Mouse (Mus musculus): ENCODE data around the gene Slc38a3. TPM values are rescaled to one million over a fixed set of nuclear protein-coding genes. Genes with fewer than 3 reads are reported as not detected.

Slc38a3 gene
- polyA plus RNA-seq, 2 experiments from 2014 or later, result not detected

GRCm38 (mm10) chr9:107695441-107696105 is 26.2 kb upstream of the Slc38a3 start:
- ATAC-seq, result no peak

DNA sequence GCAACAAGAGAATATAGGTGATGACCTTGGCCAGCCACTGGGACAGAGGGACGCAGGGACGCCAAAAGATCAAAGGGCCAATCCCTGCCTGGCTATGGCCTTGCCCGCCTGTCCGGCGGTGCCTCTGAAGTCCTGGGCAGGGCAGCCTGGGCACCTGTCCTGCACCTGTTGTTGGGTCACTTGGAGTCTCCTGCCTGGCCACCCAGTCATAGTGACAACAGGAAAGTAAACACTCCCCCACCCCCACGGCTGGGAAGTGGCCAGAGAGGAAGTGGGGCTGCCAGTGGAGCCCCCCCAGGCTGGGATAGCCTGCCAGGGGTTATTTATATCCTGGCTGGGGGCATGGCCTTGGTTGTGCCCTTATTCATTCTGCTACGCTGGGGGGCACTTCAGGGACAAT is 25.3 kb upstream of the Slc38a3 start:
- ATAC-seq, result no peak

- no peak for ATAC-seq
These were observed 24.2 kb upstream of the Slc38a3 start for GRCm38 (mm10) chr9:107693433-107693987.

GRCm38 (mm10) chr9:107692785-107693184 is 23.5 kb upstream of the Slc38a3 start:
- no peak for ATAC-seq

GRCm38 (mm10) chr9:107690391-107690790 is 21.1 kb upstream of the Slc38a3 start:
- no peak for ATAC-seq

GRCm38 (mm10) chr9:107688939-107689338 is 19.6 kb upstream of the Slc38a3 start:
- no peak for ATAC-seq

DNA sequence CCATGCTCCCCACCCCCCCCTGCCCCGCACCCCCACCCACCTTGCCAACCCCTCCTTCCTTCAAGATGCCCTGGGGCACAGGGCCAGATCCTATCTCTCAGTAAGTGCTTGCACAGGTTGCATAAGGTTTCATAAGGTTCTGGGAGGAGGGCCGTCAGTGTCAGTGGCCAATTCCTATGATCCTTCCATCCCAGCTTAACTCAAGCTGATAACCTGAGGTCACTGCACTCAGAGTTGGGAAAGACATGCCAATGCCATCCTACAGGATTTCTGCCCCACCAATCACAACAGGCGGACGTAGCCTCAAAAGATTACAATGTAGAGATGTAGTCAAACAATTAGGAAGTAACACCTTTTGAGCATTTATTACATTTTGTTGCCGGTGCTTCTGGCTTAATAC is 19.1 kb upstream of the Slc38a3 start:
- no peak for ATAC-seq

GRCm38 (mm10) chr9:107685231-107685981 is 16.1 kb upstream of the Slc38a3 start:
- no peak for ATAC-seq

DNA sequence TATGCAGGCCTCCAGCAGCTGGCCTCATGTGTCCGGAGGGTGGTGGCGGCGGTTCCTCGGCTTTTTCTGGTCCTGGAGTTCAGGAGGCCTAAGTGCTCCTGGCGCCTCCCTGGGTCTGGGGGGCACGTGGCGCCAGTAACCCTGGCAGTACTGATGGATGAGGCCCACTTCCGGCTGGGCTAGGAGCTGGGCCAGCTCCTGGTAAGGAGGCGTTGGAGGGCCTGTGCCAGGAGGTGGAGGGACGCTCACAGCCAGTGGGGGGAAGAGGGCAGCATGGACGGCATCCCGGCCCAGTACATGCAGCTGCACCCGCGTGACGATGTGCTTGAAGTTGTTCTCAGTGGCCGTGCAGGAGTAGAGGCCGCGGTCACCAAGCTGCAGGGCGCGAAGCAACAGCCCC is 13.1 kb upstream of the Slc38a3 start:
- ATAC-seq, result no peak

- ATAC-seq, result no peak
These were observed 10.2 kb upstream of the Slc38a3 start, which contains the start of gene Gnat1 for GRCm38 (mm10) chr9:107679501-107679900. Gene Gnat1 (minus strand): TSS chr9:107679712.

DNA sequence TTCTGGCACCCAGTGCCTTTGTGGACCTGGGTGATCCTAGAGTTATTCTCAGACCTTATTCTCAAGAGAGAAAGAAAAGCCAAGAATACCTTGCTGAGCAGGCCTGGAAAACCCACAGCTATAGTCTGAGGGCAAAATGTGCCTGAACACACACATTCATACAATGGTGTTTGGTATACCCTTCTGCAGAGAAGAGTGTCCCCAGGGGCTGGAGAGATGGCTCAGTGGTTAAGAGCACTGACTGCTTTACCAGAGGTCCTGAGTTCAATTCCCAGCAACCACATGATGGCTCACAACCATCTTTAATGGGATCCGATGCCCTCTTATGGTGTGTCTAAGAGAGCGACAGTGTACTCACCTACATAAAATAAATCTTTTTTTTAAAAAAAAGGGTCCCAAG is 9.5 kb upstream of the Slc38a3 start:
- no peak for ATAC-seq

- peak; percentile 44 for ATAC-seq
These were observed 8.6 kb upstream of the Slc38a3 start for GRCm38 (mm10) chr9:107677819-107678526.

DNA sequence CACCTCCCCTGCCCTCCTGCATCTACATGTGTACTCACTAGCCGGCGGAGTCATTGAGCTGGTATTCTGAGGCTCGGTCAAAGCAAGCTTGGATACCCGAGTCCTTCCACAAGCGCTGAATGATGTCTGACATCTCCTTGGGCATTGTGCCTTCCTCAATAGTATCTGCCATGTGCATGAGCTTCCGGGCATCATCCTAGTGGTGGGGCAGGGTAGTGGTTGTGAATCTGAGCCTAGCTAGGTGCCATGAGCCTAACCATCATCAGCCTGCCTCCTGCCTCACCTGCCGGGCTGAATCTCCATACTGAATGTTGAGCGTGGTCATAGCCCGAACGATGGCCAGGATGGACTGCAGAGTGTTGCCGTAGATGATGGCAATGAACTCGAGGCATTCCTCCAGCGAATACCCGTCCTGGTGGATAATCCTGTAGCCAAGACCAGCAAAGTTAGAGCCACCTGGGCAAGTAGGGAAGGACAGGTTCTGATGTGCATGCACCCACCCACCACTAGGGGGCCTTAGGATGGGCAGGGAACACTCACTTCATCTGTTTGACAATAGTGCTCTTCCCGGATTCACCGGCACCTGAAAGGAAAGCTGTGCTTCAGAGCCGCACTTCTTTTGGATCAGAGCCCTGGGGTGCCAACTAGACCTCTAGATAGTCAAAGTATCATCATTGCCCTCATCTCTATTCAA is 7.9 kb upstream of the Slc38a3 start:
- ATAC-seq, result no peak

GRCm38 (mm10) chr9:107676302-107676701 is 7.0 kb upstream of the Slc38a3 start:
- ATAC-seq, result no peak

GRCm38 (mm10) chr9:107675671-107676301 is 6.5 kb upstream of the Slc38a3 start:
- ATAC-seq, result peak; percentile 57

DNA sequence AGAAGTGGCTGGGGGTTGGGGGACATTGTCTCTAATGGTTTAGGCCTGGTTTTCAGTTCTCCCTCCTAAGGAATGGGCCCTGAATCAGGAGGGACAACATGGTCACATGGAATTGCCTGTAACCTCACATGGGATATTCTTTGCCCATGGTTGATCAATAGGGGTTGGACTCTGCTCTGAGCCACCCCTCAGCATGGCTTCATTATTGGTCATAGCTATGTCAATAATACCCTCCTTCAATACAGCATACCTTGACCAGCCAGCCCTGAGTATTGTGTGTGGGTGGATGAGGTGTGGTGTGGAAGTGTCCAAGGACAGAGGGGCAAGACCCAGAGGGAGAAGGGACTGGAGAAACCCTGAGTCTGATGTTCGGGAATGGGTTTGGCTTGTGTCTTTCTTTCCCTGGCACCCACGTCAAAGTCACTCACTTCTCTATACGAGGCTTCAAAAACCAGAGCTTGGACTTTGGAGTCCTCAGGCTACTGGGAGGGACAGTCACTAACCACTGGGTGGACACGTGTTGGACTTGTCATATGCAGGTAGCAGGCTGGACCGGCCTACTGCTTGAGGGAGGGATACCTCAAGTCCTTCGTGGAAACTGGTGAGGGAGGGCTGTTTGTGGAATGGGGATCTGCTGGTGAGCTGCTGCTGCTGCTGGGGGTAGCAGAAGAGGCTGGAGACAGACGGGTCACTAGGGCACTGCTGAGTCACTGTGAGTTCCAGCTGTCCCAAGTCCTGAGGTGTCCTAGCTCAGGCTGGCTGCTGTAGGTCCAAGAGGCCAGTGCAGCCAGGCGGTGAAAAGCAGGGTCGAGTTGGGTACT is 5.5 kb upstream of the Slc38a3 start:
- ATAC-seq, result no peak

- no peak for ATAC-seq
These were observed 929 bp upstream of the Slc38a3 start for GRCm38 (mm10) chr9:107670259-107670658.

DNA sequence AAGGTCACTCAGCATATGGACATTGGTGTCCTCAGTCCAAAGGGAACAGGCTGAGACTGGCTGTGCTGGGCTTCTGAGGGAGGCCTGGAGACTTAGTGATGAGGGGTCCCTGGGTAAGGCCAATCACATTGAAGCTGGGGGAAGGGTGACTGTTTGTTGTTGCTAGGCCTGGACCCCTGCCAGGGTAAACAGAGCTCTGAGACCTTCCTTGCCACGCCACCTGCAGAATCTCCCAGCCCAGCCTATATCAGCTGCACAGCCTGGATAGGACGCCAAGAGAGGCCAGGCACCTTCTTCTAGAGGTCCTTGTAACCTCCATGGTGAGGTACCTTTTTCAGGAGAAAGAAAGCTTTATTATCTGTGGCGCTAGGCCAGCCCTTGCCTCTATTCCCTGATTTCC is 414 bp downstream of the Slc38a3 start:
- no peak for ATAC-seq

DNA sequence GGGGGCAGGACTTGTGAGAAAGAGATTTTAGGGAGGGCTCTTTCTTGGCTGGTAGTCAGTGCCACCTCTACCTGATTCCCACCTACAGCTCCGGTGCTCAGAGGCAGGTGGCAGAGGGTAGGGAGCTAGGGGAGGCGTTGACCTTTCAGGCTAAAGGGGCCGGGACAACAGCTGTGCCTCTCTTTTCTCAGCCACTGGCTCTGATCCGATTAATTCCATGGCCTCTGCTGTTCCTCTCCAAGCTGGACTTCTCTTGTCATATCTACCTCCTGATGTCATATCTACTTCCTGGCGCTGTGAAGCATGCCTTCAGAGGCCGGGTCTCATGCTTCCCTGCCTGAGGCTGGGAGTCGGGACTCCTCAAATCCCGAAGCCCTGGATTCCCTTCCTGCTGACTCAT is 1.3 kb downstream of the Slc38a3 start:
- ATAC-seq, result no peak

DNA sequence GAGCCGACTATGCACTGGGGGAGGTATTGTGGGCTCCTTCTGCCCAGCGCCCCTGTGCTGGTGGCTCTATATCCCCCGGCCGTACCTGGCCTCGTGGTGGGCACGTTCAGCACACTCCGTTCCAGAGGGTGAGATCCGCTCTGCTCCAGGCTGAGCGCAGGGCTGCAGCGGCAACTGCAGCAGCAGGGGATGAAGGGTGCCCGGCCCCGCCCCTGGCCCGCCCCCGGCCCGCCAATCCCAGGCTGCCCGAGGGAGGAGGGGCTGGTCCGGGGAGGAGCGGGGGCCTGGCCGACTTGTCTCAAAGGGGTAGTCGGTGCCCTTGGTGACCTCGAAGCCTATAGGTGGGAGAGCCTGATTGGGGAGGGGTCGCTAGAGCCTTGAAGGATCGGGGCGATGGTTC is 2.1 kb downstream of the Slc38a3 start:
- ATAC-seq, result no peak

GRCm38 (mm10) chr9:107666751-107667205 is 2.6 kb downstream of the Slc38a3 start:
- no peak for ATAC-seq

Measured in activated CD4-positive, CD25-positive, alpha-beta regulatory T cell, adult 4 months (primary cell).